Mouse (Mus musculus) heart, adult 11 months (tissue): ENCODE results near the gene Dtx1.

Source experiments
- DNase-seq: peaks from one replicate; pipeline ENCODE4 v3.0.0; 2022

Dtx1 gene

GRCm38 (mm10) chr5:120711827-120712226, at the start of gene Dtx1:
Gene Dtx1, minus strand, starts transcription at chr5:120711927.
- no peak for DNase-seq

DNA sequence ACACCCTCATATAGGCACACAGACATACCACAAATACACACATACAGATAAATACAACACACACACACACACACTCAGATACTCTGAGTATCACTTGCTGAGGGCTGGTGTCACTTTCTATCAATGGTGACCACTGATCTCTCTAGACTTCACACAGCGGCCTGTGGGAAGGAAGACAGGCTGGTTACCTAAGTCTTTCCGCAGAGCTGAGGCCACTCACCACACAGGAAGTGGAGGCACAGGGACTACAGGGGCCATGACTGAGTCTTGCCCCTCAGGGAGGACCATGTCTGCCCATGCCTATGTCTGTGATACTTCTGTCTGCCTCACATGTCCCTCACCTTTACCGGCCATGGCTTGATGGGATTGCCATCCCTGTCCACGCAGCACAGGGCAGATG, 42.5 kb upstream of the Dtx1 start:
- no peak for DNase-seq

GRCm38 (mm10) chr5:120752786-120753185, 41.1 kb upstream of the Dtx1 start:
- no peak for DNase-seq

- no peak for DNase-seq
These were observed 39.5 kb upstream of the Dtx1 start for GRCm38 (mm10) chr5:120751206-120751605.

- DNase-seq: peak; percentile 96
These were observed 38.0 kb upstream of the Dtx1 start, which contains the start of gene Oas2 for GRCm38 (mm10) chr5:120749688-120750087. Gene Oas2, minus strand, starts transcription at chr5:120749853.

- DNase-seq: no peak
These were observed 34.7 kb upstream of the Dtx1 start for GRCm38 (mm10) chr5:120746451-120746850.

GRCm38 (mm10) chr5:120742125-120742524, 30.4 kb upstream of the Dtx1 start:
- no peak for DNase-seq

GRCm38 (mm10) chr5:120734380-120734990, 22.8 kb upstream of the Dtx1 start:
- DNase-seq: no peak

- no peak for DNase-seq
These were observed 22.0 kb upstream of the Dtx1 start for GRCm38 (mm10) chr5:120733696-120734095.

GRCm38 (mm10) chr5:120732740-120733139, 21.0 kb upstream of the Dtx1 start:
- DNase-seq: no peak

DNA sequence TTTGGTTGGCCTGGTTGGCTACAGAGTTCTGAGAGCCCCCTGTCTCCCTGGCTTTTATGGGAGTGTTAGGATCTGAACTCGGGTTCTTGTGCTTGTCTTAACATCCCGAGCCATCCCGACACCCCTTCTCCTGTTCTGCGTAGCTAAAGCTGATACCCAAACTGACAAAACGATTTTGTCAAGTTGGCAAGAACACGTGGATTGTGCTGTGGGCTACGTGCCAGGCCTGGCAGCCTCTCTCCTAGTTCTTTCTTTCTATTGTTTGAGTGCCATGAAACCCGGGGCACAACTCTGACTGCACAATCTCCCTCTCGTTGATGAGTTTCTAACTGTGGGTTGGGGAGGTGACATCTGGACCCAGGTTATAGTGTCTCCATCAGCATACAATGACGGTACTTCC, 17.6 kb upstream of the Dtx1 start:
- no peak for DNase-seq

- no peak for DNase-seq
These were observed 14.2 kb upstream of the Dtx1 start for GRCm38 (mm10) chr5:120725811-120726455.

DNA sequence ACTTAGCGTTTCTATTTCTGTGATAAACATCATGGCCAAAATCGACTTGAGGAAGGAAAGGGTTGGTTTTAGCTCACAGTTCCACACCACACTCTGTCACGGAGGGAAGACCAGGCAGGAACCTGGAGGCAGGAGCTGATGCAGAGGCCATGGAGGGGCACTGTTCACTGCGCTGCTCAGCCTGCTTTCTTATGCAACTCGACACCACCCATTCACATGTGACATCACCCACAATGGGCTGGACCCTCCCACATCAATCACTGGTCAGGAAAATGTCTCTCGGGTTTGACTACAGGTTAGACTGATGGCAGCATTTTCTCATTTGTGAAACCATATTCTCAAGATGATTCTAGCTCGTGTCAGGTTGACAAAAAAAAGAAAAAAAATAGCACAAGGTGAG, 9.3 kb upstream of the Dtx1 start:
- no peak for DNase-seq

DNA sequence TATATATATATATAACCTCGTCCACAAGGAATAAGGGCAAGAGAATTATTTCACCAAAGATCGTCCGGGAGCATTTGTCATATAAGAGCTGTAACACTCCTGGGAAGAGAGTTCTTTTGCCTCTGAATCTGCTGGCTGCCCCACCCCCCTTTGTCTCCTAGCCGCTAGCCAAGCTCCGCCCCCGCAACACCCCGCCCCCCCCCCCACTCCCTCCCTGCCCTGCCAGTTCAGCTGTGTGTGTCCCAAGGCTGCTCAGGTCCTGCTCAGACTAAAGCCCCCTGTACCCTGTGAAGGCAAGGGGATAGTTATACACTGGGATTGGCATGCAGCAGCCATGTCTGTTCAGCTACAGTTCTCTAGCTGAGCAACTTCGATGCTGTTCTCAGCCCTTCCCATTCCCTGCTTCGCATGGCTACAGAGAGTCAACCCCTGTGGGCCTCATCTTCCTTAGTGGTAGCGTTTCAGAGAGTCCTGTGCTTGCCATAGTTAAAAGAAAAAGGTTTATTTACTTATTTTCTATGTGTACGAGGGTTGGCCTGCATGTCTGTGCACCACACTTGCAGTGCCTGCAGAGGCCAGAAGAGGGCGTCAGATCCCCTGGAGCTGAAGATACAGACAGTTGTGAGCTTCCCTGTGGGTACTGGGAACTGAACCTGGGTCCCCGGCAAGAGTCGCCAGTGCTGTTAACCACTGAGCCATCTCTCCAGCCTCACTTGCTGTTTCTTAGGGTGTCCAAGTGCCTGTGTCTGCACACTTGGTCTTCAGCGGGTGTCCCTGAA, 7.1 kb upstream of the Dtx1 start:
- no peak for DNase-seq

DNA sequence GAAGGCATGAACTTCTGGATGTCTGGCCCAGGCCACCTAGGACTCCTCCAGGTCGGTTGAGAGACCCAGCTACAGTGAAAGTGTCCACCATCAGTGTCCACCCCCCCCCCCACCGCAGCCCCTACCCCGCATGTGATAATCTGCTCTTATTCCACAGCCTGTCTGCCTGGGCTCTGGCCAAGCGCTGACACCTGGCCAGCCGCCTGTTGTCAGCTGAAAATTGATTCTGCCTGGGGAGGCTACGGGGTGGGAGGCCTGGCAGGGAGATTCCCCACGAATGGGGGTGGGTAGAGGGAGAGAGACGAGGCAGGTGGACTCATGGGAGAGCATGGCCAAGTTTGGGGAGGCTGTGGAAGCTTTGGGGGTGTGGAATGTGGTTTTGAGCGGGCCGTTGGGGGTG, 5.4 kb upstream of the Dtx1 start:
- DNase-seq: no peak

DNA sequence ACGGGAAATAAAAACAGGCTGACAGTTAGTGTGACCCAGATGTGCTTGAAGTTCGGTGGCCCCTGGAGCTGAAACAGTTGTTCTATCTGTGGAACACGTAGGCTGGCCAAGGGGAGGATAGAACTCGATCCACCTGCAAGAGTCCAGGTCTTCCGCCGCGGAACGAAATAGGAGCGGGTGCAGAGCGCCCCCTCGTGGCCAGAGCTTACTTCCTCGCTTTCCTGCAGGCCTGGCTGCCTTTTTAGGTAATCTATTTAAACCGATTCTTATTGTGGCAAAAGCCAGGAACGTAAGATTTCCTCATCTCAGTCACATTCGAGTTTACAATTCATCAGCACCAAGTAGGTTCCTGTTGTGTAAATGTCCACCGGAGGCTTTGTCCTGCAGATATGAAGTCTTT, 2.6 kb upstream of the Dtx1 start:
- no peak for DNase-seq

- DNase-seq: no peak
These were observed 994 bp upstream of the Dtx1 start for GRCm38 (mm10) chr5:120712721-120713120.

GRCm38 (mm10) chr5:120711416-120711815, 311 bp downstream of the Dtx1 start:
- DNase-seq: peak; percentile 95

DNA sequence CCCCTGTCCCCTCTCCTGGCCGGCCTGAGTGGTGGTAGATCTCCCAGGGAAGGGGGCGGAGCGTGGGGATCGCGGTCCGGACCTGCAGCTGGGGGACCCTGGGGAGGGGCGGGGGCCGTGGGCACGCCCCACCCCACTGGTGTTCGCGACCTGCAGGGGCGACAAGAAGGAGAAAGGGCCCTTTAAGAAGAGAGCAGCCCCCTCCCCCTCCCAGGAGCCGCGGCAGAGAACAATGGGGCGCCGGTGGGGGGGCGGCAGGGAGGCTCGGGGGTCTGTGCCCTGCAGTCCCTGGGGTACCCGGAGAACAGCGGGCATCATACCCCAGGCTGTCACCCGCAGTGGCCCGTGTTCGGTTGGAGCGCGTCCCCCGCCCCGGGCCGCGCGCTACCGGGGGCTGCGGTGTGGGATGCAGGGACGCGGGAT, 890 bp downstream of the Dtx1 start:
- DNase-seq: peak; percentile 91

DNA sequence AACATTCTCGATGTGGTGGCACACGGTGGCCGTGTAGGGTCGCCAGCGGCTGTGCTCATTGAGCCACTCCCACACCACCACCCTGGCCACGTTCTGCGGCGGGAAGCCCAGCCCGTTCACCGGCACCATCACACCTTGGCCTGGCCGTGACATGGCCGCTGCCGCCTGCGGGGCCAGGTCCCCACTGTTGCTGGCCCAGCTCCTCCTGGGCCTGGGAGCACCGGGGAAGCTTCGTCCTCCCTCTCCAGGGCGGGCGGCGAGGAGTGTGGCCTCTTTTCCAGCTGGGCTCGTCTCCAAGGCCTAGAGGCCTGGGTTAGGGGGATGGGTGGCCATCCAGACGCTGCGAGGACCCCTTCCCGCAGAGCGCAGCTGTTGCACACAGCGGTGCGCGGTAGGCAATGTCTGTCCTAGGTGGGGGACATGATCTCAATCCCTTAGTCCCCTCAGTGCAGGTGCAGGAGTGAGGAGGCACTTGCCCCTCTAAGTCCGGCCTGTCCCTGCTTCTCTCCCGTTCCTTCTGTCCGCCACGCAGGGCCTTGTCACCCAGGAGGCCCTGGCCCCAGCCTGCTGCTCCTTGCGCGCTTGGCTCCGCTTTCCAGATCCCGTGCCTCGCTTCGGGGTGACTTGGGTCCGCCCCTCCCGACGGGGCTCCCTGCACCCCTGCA, 1.4 kb downstream of the Dtx1 start:
- no peak for DNase-seq

- DNase-seq: no peak
These were observed 4.8 kb downstream of the Dtx1 start for GRCm38 (mm10) chr5:120706976-120707375.

GRCm38 (mm10) chr5:120706541-120706940, 5.2 kb downstream of the Dtx1 start:
- peak; percentile 96 for DNase-seq

- DNase-seq: no peak
These were observed 7.3 kb downstream of the Dtx1 start for GRCm38 (mm10) chr5:120704421-120704820.

DNA sequence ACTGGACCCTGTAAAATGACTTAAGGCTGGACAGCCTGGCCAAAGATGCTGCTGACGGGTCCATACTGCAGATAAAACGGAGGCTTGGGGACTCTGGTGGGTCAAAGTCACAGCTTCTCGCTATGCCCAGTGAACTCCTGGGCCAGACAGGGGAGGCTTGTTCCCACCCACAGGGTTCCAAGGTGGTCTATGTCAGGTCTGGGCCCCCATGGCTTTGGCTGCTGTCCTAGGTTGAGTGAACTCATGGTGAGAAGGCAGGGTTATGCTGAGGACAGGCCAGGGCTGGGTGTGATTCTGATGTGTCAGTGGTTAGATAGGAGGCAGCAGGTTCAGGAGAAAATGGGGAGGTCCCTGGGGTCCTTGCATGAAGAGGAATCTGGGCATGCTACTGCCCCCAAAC, 8.1 kb downstream of the Dtx1 start:
- no peak for DNase-seq
